Mouse (Mus musculus): Measurements from ENCODE around the gene Adamts18. TPM values are rescaled to one million over a fixed set of nuclear protein-coding genes. Genes with fewer than 3 reads are reported as not detected.
"Not testable (repeated sequence)": the region's sequence is repeated elsewhere in the genome, so short reads cannot be mapped to it uniquely, and the experiment has no call there.

Gene Adamts18
- polyA plus RNA-seq, 2 experiments from 2014 or later, result 0.24 TPM; not detected in 1

DNA sequence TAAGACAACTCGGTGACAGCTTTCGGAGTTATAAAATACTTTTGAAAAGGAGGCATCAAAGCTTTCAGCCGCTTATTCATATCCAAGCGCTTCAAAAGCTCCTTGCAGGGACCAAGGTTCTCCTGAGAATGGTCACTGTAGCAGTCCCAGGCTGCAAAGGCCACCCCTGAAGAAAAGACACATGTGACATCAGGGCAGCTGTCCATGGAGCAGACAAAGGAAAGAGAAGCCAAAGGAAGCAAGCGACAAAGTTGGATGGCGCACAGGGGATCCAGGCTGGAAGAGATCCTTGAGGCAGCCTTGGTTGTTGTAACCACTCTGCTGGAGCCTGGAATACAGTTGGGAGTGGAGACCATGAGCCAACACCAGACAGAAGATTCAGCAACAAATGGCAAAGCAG is 10.3 kb downstream of the Adamts18 start:
- ATAC-seq, result no peak

- ATAC-seq, result no peak
These were observed 11.0 kb downstream of the Adamts18 start for GRCm38 (mm10) chr8:113837570-113837915.

GRCm38 (mm10) chr8:113836892-113837569 is 11.5 kb downstream of the Adamts18 start:
- no peak for ATAC-seq

DNA sequence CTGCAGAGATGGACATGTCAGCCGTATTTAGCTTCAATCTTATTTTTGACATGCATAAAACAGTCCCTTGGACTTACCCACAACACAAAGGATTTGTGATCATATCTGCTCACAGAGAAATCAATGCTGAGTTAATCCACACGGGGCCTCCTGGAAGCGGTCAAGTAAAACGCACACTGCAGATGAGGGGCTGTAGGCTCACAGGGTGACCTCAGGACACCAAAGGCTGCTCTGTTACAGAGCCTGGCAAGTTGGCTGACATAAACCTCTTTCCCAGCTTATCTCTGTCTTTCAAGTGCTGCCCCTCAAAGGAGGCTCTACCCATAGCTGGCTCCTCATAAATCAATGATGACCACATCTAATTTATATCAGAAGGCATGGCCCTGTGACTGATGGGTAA is 14.9 kb downstream of the Adamts18 start:
- no peak for ATAC-seq

- no peak for ATAC-seq
These were observed 21.3 kb downstream of the Adamts18 start for GRCm38 (mm10) chr8:113827270-113827669.

- ATAC-seq, result no peak
These were observed 27.5 kb downstream of the Adamts18 start for GRCm38 (mm10) chr8:113820983-113821587.

DNA sequence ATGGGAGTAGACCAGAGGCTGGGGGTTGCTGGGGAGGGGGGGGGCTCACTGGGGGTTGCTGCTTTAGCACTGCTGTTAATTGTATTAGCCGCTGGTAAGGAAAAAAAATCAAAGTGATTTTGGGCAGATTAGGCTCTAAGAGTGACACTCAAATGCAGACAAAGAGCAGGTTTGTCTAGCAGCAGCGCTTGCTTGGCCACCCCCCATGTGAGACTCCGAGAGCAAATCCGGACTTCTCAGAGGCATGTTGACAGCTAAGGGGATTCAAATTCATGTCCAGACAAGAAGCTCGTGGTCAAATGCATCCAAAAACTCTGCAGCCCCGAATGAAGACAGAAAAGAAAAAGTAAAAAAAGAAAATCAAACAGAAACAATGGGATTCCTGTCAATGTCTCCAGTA is 34.6 kb downstream of the Adamts18 start:
- ATAC-seq, result no peak

DNA sequence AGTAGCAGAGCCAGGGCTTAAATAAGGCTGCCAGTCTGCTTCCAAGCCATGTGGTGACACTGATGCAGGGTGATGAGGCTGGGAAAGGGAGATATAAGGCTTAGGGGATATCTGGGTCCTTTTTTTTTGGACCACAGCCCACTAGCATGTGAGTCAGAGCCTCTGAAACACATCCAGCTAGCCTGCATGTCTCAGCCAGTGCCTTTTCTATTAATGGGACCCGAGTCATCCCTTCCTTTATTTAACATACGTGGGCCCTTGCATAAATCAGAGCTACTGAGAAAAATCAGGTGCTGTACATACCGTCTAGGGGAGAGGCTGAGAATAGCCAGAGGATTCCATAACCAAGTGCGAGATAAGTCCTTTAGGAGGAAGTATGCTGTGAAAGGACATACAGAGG is 37.0 kb downstream of the Adamts18 start:
- ATAC-seq, result no peak

- ATAC-seq, result no peak
These were observed 38.6 kb downstream of the Adamts18 start for GRCm38 (mm10) chr8:113809929-113810328.

- no peak for ATAC-seq
These were observed 44.5 kb downstream of the Adamts18 start for GRCm38 (mm10) chr8:113803830-113804611.

DNA sequence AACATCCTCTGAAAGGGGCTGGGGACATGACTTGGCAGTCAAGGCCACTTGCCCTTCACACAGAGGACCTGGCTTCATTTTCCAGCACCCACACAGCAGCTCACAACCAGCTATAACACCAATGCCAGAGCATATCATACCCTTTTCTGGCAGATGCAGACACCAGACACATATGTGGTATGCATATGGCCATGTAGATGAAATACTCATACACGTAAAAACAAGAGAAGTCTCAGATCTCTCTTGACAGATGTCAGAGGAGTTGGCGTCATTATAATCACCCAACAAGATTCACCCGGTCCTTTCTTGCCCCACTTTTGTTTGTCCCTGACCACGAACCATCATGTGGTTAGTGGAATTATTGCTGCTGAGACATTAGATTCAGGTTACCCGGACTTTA is 47.0 kb downstream of the Adamts18 start:
- ATAC-seq, result no peak

DNA sequence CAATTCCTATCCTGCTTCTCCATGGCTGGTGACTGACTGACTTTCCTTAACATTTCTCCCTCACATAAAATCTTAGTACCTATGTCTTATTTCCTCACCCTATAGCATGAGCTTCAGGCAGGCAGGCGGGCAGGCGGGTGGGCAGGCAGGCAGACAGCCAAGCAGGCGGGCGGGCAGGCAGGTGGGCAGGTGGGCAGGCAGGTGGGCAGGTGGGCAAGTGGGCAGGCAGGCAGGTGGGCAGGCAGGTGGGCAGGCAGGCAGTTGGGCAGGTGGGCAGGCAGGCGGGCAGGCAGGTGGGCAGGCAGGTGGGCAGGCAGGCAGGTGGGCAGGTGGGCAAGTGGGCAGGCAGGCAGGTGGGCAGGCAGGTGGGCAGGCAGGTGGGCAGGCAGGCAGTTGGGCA is 48.0 kb downstream of the Adamts18 start:
- ATAC-seq, result not testable (repeated sequence)

- ATAC-seq, result no peak
These were observed 49.0 kb downstream of the Adamts18 start for GRCm38 (mm10) chr8:113799550-113799949.

GRCm38 (mm10) chr8:113791856-113792255 is 56.7 kb downstream of the Adamts18 start:
- ATAC-seq, result no peak

- ATAC-seq, result no peak
These were observed 57.5 kb downstream of the Adamts18 start for GRCm38 (mm10) chr8:113791061-113791460.

GRCm38 (mm10) chr8:113783711-113784110 is 64.8 kb downstream of the Adamts18 start:
- no peak for ATAC-seq

- ATAC-seq, result no peak
These were observed 67.0 kb downstream of the Adamts18 start for GRCm38 (mm10) chr8:113781554-113781953.

DNA sequence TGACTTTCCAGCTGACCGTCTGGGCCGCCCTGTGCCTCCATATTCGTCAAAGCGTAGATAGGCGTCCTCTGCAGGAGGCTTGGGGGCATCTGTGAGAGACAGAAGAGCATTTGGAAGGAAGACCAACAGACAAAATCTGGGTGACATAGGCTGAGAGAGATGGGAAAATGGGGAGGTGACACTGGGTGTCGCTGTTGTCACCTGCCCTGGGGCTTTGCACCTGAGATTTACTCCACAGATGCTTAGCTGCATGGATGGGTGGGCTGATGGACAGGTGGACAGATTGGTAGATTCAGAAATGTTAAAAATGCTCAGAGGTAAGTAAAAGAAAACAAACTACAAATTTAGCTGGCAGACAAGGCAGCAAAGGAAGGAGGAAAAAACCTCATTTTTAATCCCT is 73.2 kb downstream of the Adamts18 start:
- no peak for ATAC-seq

DNA sequence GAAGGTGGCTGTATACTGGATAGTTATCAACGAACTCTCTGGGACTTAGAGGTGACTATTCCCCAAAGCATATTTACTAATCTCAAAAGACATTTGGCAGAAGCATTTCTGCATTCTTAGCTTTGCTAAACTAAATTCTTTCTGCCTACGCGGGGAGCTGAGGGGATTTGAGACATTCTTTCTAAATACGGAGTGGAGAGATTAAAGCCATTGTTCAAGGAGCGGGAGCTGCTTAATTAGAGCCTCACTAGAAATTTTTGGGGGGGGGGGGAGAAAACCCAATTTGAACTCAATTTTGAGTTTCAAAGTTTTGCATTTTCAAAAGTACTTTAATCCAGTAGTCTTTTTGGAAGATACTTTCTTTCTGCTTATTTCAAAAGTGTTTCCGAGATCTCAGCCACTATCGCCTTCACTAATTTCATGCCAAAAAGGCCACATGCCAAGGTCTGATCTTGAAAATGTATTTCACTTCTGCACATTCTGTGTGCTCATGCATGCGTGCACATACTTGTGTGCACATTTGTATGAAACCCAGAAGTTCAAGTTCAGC is 79.6 kb downstream of the Adamts18 start:
- no peak for ATAC-seq

GRCm38 (mm10) chr8:113765121-113765520 is 83.4 kb downstream of the Adamts18 start:
- ATAC-seq, result no peak

DNA sequence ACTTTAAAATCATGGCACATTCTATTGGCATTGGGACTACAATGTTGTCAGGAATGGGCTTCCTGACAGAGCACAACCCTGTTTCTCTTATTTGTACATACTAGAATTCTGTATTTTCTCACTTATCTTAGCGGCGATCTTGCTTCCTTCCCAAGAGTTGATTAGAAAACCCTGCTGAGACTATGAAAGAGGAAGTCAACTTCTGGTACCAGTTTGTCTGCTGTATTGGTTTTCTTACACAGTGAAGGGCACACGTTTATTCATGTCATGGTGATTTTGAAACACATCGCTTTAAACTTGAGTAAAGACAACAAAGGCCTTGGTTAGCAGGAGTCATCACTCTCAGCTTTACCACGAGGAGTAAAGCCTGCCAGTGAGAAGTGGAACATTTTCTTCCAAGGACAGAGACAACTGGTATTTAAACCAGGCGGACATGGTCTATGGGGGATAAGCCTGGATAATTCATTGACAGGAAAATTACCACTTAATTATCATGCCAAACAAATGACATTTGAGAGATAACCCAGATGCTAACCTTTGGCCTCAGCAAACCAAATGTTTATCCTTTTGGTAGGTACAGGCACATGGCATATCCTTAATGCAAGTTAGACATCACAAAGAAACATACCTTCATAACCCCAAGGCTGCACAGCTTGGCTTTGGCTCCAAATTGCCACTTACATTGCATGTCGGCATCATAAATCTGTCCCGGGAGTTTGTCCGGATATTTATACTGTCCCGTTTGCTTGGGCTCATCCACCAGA is 84.8 kb downstream of the Adamts18 start:
- ATAC-seq, result no peak

DNA sequence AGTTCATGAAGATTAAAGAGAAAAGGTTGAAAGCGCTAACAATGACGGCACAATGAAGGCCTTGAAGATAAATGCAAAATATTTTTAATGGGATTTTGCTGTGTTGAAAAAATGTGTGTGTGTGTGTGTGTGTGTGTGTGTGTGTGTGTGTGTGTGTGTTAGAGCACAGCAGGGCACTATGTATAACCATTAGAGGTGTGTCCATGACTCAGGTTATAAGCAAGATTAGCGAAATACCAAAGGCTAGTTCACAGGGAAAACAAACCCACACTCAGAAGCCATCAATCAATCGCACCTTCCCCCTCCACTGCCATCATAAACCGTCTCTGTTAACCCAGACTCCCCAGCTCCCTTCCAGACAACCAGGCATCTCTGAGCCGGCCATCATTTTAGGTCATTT is 86.4 kb downstream of the Adamts18 start:
- no peak for ATAC-seq

GRCm38 (mm10) chr8:113755866-113756265 is 92.7 kb downstream of the Adamts18 start:
- no peak for ATAC-seq

All from activated CD4-positive, CD25-positive, alpha-beta regulatory T cell, adult 4 months (primary cell).